Mouse (Mus musculus) spleen, adult 2 months (tissue): ENCODE results near the gene Stx3. TPM values are rescaled to one million over a fixed set of nuclear protein-coding genes. Genes with fewer than 3 reads are reported as not detected.
A peak's percentile ranks its signal among the peaks of the same experiment; 100 is the strongest.

Experiments
- DNase-seq, 2 experiments: peaks; one replicate each; pipeline versions ENCODE4 v3.0.0 to v3.0.0-alpha.2; 2012 to 2021; ENCODE audit warnings: low spot score in 2 of 2, low read depth in 1 of 2
- H3K27ac ChIP-seq: fragments of 200-500 bp; 2 replicates; pipeline ENCODE4 v1.5.1; 2012; ENCODE audit warnings: low read length, inconsistent platforms; ENCODE audit not compliant: insufficient read depth
- H3K27me3 ChIP-seq: fragments of 200-500 bp; 2 replicates; pipeline ENCODE4 v1.6.1; 2012; ENCODE audit warnings: mild to moderate bottlenecking, moderate library complexity, low read length, inconsistent platforms; ENCODE audit not compliant: control insufficient read depth, insufficient read depth
- H3K36me3 ChIP-seq: fragments of 200-500 bp; 2 replicates; pipeline ENCODE4 v1.6.1; 2012; ENCODE audit warnings: mild to moderate bottlenecking, low read length, inconsistent platforms; ENCODE audit not compliant: control insufficient read depth, insufficient read depth
- H3K4me1 ChIP-seq: fragments of 200-500 bp; 2 replicates; pipeline ENCODE4 v1.6.1; 2011; ENCODE audit warnings: inconsistent platforms; ENCODE audit not compliant: control insufficient read depth, insufficient read depth, insufficient read length
- H3K4me3 ChIP-seq: fragments of 200-500 bp; 2 replicates; pipeline ENCODE4 v1.5.1; 2011; ENCODE audit warnings: mild to moderate bottlenecking, inconsistent platforms; ENCODE audit not compliant: insufficient read depth, insufficient read length; ENCODE audit errors: extremely low read depth
- CTCF ChIP-seq: fragments of 200-500 bp; IDR thresholded peaks from 2 replicates; pipeline ENCODE4 v1.5.1; 2011; ENCODE audit warnings: mild to moderate bottlenecking, inconsistent platforms; ENCODE audit not compliant: insufficient read depth, insufficient read length, insufficient replicate concordance; ENCODE audit errors: extremely low read depth
- POLR2A ChIP-seq: fragments of 200-500 bp; IDR thresholded peaks from 2 replicates; pipeline ENCODE4 v1.6.1; 2011; ENCODE audit warnings: low read depth, low read length, inconsistent platforms
- WGBS: fragments of 180-500 bp; shearing (Covaris S2); methylation state at CpG from one replicate; pipeline ENCODE4 v1.1.7; 2018; 5-methylcytosine and 5-hydroxymethylcytosine counted together
- polyA plus RNA-seq: library from polyadenylated mRNA; depleted of rRNA; stranded (reverse); fragments of >200 nt; gene quantifications from 2 replicates; pipeline ENCODE4 v1.2.3, GENCODE M21; 2012

The Stx3 gene
- polyA plus RNA-seq, 1 experiment: 2.0 TPM

DNA sequence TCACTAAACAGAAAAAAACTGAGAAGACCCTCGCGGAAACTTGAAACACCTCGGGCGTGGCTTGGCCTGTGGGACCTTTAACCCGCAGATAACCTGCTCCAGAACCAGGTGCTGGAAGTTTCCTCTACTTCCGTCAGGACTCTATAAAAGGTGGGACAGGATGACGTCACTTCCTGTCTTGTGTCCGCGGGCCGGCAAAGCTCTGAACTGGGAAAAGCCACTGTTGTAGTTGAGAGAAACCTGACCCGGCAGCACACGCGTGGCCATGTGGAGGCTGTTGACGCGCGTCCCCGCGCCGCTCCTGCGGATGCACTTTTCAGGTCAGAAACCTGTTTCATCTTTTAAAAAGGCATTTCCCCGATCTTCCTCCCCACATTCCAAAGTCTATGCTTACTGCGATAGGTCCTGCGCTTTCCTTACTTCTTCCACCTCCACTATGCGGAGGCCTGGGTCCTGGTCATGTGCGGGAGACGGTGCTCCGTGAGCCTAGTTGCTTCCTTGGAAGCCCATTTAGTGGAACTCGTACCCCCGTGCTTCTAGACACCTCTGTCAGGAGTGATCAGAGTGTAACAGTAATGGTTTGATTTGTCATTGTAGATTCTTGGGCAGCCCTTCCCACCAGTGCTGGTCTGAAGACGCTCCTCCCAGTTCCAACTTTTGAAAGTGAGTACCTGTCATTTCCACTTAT, 48.9 kb downstream of the Stx3 start, which contains the start of gene Mrpl16:
Gene Mrpl16, plus strand, starts transcription at position 187 of the 688 bp plus-strand sequence.
- DNase-seq: peak; percentile 77 to 88
- peaks cover 14% of the 10 kb centered on the region for H3K4me1 ChIP-seq
- TF ChIP-seq CTCF (no peak), POLR2A (peak; percentile 19; the same call in 1 of the 2 replicates)
- 1% methylated on average over 30 of the region's 30 CpGs for WGBS
- peak within 1 kb of the TSS; percentile 61 for H3K27ac ChIP-seq
- H3K36me3 ChIP-seq: peaks cover 7% of the 10 kb centered on the region
- H3K27me3 ChIP-seq: no peaks in the 10 kb centered on the region
- peak within 1 kb of the TSS; percentile 97 for H3K4me3 ChIP-seq

DNA sequence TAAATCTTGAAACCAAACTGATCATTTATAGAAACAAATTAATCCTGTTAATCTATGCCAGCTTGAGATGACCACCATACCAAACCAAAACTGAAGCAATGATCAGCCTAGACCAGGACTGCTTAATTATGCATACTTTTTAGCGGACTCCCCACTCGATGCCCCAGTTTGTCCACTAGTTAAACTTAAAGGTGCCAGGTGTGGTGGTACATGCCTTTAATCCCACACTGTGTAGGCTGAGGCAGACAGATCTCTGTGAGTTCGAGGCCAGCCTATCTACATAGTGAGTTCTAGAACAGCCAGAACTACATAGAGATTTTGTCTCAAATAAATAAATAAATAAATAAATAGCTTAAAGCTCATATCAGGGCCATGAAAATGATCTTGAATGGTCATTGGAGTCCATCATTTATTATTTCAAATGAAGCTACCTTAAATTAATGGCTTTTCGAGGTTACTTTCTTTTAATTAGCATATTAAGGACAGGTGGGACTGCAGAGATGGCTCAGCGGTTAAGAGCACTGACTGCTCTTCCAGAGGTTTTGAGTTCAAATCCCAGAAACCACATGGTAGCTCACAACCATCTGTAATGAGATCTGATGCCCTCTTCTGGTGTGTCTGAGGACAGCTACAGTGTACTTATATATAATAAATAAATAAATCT, 49.8 kb downstream of the Stx3 start:
- WGBS: 91% methylated on average over 5 of the region's 5 CpGs

GRCm38 (mm10) chr19:11768163-11768562, 51.0 kb downstream of the Stx3 start:
- DNase-seq: peak; percentile 46 to 61
- peak; percentile 72; the same call in 1 of the 2 replicates for TF ChIP-seq CTCF
- TF ChIP-seq POLR2A: no peak
- no peak overlapping the region for H3K4me3 ChIP-seq
- WGBS: 5% methylated on average over 3 of the region's 3 CpGs
- H3K27me3 ChIP-seq: no peaks in the 10 kb centered on the region
- peaks cover 1% of the 10 kb centered on the region for H3K36me3 ChIP-seq
- peaks cover 14% of the 10 kb centered on the region for H3K4me1 ChIP-seq
- no peak overlapping the region for H3K27ac ChIP-seq

More for the DNA sequence above, 49.8 kb downstream of the Stx3 start:
- no peak for DNase-seq
- H3K4me1 ChIP-seq: peaks cover 14% of the 10 kb centered on the region
- no peak overlapping the region for H3K4me3 ChIP-seq
- no peaks in the 10 kb centered on the region for H3K27me3 ChIP-seq
- no peak overlapping the region for H3K27ac ChIP-seq
- H3K36me3 ChIP-seq: peaks cover 7% of the 10 kb centered on the region
- TF ChIP-seq POLR2A (no peak), CTCF (no peak)

GRCm38 (mm10) chr19:11766413-11766812, 52.8 kb downstream of the Stx3 start:
- no peaks in the 10 kb centered on the region for H3K27me3 ChIP-seq
- WGBS: 10% methylated on average over 4 of the region's 4 CpGs
- H3K4me3 ChIP-seq: no peak overlapping the region
- H3K4me1 ChIP-seq: peaks cover 14% of the 10 kb centered on the region
- no peak for TF ChIP-seq POLR2A
- TF ChIP-seq CTCF: no peak
- H3K27ac ChIP-seq: peak overlapping the region; percentile 94
- DNase-seq: peak; percentile 15 to 49
- H3K36me3 ChIP-seq: no peaks in the 10 kb centered on the region

DNA sequence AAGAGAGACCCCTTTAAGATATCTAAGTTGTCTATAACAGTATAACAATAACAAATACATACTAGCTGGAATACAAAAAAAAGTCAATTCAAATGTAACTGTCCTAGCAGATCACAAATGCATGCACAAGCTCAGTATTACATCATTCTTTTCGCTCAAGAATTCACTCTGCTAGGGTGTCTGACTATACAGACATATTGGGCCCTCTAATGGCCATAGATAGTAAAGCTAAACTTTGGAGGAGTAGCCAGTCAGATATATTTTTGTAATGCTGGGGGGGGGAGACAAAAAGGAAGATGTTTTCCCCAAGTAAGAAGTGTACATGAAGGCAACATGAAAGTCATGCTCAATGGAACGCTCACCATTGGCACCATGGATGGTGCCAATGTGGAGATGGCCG, 54.1 kb downstream of the Stx3 start:
- no peak for DNase-seq
- no peaks in the 10 kb centered on the region for H3K27me3 ChIP-seq
- 81% methylated on average over 3 of the region's 3 CpGs for WGBS
- H3K4me1 ChIP-seq: peaks cover 14% of the 10 kb centered on the region
- peak overlapping the region; percentile 94 for H3K27ac ChIP-seq
- no peak for TF ChIP-seq POLR2A
- no peak for TF ChIP-seq CTCF
- H3K4me3 ChIP-seq: no peak overlapping the region
- no peaks in the 10 kb centered on the region for H3K36me3 ChIP-seq

GRCm38 (mm10) chr19:11747298-11747697, 71.9 kb downstream of the Stx3 start, which contains the start of gene Gif:
Gene Gif, plus strand, starts transcription at chr19:11747554.
- Histone ChIP-seq H3K4me1 (no peaks in the 10 kb centered on the region), H3K4me3 (no peak within 1 kb of the TSS), H3K27ac (no peak within 1 kb of the TSS), H3K27me3 (no peaks in the 10 kb centered on the region), H3K36me3 (no peaks in the 10 kb centered on the region)
- TF ChIP-seq CTCF (no peak), POLR2A (no peak)
- DNase-seq: no peak
- 86% methylated on average over 2 of the region's 2 CpGs for WGBS

- TF ChIP-seq CTCF (no peak), POLR2A (no peak)
- H3K27ac ChIP-seq: no peak overlapping the region
- no peaks in the 10 kb centered on the region for H3K27me3 ChIP-seq
- DNase-seq: no peak
- H3K4me3 ChIP-seq: no peak overlapping the region
- H3K36me3 ChIP-seq: no peaks in the 10 kb centered on the region
- H3K4me1 ChIP-seq: no peaks in the 10 kb centered on the region
These were observed 73.5 kb downstream of the Stx3 start for GRCm38 (mm10) chr19:11745680-11746079.
